Mouse (Mus musculus): ENCODE measurements around the gene Bmp2k.

GRCm38 (mm10) chr5:96962934-96963301 is 34.6 kb upstream of the Bmp2k start:
- TF ChIP-seq CTCF (IDR thresholded peaks at IDR 0.05; ENCODE audit: insufficient read depth, low read length) (no peak), POLR2A (IDR thresholded peaks at IDR 0.05; ENCODE audit: borderline replicate concordance, extremely low read depth, low read depth, low read length) (no peak)
